Mouse (Mus musculus) liver, embryonic 11.5 days (tissue): Measurements from ENCODE around the gene Plaur. TPM values are rescaled to one million over a fixed set of nuclear protein-coding genes. Genes with fewer than 3 reads are reported as not detected.
"Not testable (repeated sequence)": the region's sequence is repeated elsewhere in the genome, so short reads cannot be mapped to it uniquely, and the experiment has no call there.

Source experiments
- ATAC-seq: fragments of 200-750 bp; cut with Nextera tagmentation; replicated peaks from 2 replicates; pipeline ENCODE4 v1.8.0; 2017; ENCODE audit warnings: moderate number of reproducible peaks, mild to moderate bottlenecking, moderate TSS enrichment, moderate library complexity; ENCODE audit not compliant: low FRiP score
- DNase-seq: peaks from one replicate; pipeline ENCODE4 v3.0.0-alpha.2; 2017; ENCODE audit warnings: low spot score
- H3K27ac ChIP-seq: fragments of 300-500 bp; sonication (generic); 2 replicates; pipeline ENCODE4 v1.5.1; 2014; ENCODE audit warnings: mild to moderate bottlenecking, low read depth, low read length, control low read depth
- H3K27me3 ChIP-seq: fragments of 300-500 bp; sonication (generic); replicated peaks from 2 replicates; pipeline ENCODE4 v1.6.1; 2014; ENCODE audit warnings: low read length, mixed read lengths; ENCODE audit not compliant: control insufficient read depth, insufficient read depth
- H3K36me3 ChIP-seq: fragments of 300-500 bp; sonication (generic); 2 replicates; pipeline ENCODE4 v1.6.1; 2014; ENCODE audit warnings: mild to moderate bottlenecking, low read length, moderate library complexity, mixed read lengths; ENCODE audit not compliant: control insufficient read depth, insufficient read depth
- H3K4me1 ChIP-seq: fragments of 300-500 bp; sonication (generic); replicated peaks from 2 replicates; pipeline ENCODE4 v1.6.1; 2014; ENCODE audit warnings: low read length, mixed read lengths; ENCODE audit not compliant: control insufficient read depth, insufficient read depth
- H3K4me2 ChIP-seq: fragments of 300-500 bp; sonication (generic); 2 replicates; pipeline ENCODE4 v1.6.1; 2014; ENCODE audit warnings: mild to moderate bottlenecking, control low read depth, moderate library complexity
- H3K4me3 ChIP-seq: fragments of 300-500 bp; sonication (generic); 2 replicates; pipeline ENCODE4 v1.5.1; 2014; ENCODE audit warnings: low read depth, low read length, control low read depth
- H3K9ac ChIP-seq: fragments of 300-500 bp; sonication (generic); 2 replicates; pipeline ENCODE4 v1.6.1; 2014; ENCODE audit warnings: low read depth, low read length, control low read depth
- H3K9me3 ChIP-seq: fragments of 300-500 bp; sonication (generic); 2 replicates; pipeline ENCODE4 v1.6.1; 2016; ENCODE audit warnings: low read length, inconsistent platforms, mixed read lengths; ENCODE audit not compliant: control insufficient read depth
- WGBS: fragments of 180-500 bp; shearing (Covaris S2); extraction: QIAGEN DNeasy Blood & Tissue Kit; methylation state at CpG from one replicate; pipeline ENCODE4 v1.1.7; 2014; 5-methylcytosine and 5-hydroxymethylcytosine counted together
- polyA plus RNA-seq: library from polyadenylated mRNA; unstranded; fragments of >200 nt; fragmentation: Nextera tagmentation; extraction: Ambion mirVana; gene quantifications from 2 replicates; pipeline ENCODE4 v1.2.1, GENCODE M21; 2014

Gene Plaur
- polyA plus RNA-seq, 1 experiment from 2014 or later, result 5.6 TPM

- ATAC-seq, result no peak
- peaks cover 10% of the 10 kb centered on the region for H3K4me1 ChIP-seq
Measured at GRCm38 (mm10) chr7:24479685-24480084, 17.4 kb downstream of the Plaur start.

DNA sequence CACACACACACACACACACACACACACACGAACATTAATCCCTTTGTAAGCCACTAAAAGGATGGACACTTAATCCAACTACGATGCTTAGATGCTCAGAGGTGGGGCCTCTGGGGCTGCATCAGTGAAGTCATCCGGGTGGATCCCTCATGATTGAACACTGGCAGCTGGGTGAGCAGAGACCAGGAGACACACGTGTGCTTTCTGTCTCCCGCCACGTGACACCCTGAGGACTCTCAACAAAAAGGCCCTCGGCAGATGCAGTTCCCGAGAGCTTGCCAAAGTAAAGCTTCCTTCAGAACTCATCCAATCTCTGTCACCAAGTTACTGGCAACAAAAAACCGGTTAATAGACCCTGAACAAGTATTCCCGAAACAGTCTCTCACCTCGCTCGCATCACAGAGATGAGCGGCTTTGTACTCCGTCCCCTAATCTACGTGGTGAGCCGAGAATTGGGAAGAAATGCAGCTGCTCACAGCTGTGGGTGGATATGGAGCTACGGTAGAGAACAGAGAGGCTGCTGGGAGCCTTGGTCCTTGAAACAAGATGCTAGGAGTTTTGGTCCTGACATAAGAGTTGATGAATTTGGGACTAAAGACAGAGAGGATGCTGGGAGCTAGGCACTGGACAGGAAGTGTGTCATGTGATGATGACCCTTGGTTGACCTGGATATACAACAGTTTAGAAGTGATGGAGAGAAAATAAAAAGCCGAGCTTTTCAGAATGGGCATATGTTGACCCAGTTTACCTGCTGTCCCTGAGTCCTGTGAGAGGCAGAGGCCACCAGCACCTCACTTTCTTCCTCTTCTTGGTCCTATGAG, 18.0 kb downstream of the Plaur start:
- Histone ChIP-seq H3K27me3 (peaks cover 60% of the 10 kb centered on the region), H3K9ac (no peak overlapping the region), H3K9me3 (no peaks in the 10 kb centered on the region), H3K4me2 (no peak overlapping the region), H3K4me3 (no peak overlapping the region), H3K36me3 (no peaks in the 10 kb centered on the region), H3K4me1 (peaks cover 10% of the 10 kb centered on the region), H3K27ac (no peak overlapping the region)
- 61% methylated on average over 18 of the region's 18 CpGs for WGBS
- no peak for ATAC-seq
- DNase-seq, result no peak

More at GRCm38 (mm10) chr7:24479685-24480084, 17.4 kb downstream of the Plaur start:
- no peak overlapping the region for H3K9ac ChIP-seq
- WGBS, result 82% methylated on average over 2 of the region's 2 CpGs
- H3K36me3 ChIP-seq, result no peaks in the 10 kb centered on the region
- H3K27me3 ChIP-seq, result peaks cover 54% of the 10 kb centered on the region
- no peak overlapping the region for H3K27ac ChIP-seq
- no peak overlapping the region for H3K4me2 ChIP-seq
- no peak for DNase-seq
- H3K9me3 ChIP-seq, result no peaks in the 10 kb centered on the region
- H3K4me3 ChIP-seq, result no peak overlapping the region

- Histone ChIP-seq H3K4me1 (peaks cover 10% of the 10 kb centered on the region), H3K9ac (peak overlapping the region; percentile 50; the same call in 1 of the 2 replicates), H3K27ac (no peak overlapping the region), H3K4me2 (peak overlapping the region; percentile 95), H3K27me3 (peaks cover 65% of the 10 kb centered on the region), H3K4me3 (peak overlapping the region; percentile 67), H3K36me3 (no peaks in the 10 kb centered on the region), H3K9me3 (no peaks in the 10 kb centered on the region)
- peak; percentile 2; the same call in 1 of the 2 replicates for ATAC-seq
- 16% methylated on average over 14 of the region's 14 CpGs for WGBS
- DNase-seq, result no peak
Measured at GRCm38 (mm10) chr7:24480986-24481473, 18.7 kb downstream of the Plaur start.

- ATAC-seq (peak; percentile 81), DNase-seq (peak; percentile 88)
- H3K9ac ChIP-seq, result peak within 1 kb of the TSS; percentile 55
- H3K36me3 ChIP-seq, result no peaks in the 10 kb centered on the region
- H3K4me3 ChIP-seq, result peak within 1 kb of the TSS; percentile 67
- H3K27me3 ChIP-seq, result peaks cover 65% of the 10 kb centered on the region
- H3K4me1 ChIP-seq, result peaks cover 10% of the 10 kb centered on the region
- H3K4me2 ChIP-seq, result peak within 1 kb of the TSS; percentile 95
- H3K27ac ChIP-seq, result no peak within 1 kb of the TSS
- no peaks in the 10 kb centered on the region for H3K9me3 ChIP-seq
- under 1% methylated on average over 74 of the region's 83 CpGs for WGBS
Measured at GRCm38 (mm10) chr7:24481474-24482207, 19.4 kb downstream of the Plaur start, which contains the start of gene Cadm4. Gene Cadm4 (plus strand): TSS chr7:24482023.

DNA sequence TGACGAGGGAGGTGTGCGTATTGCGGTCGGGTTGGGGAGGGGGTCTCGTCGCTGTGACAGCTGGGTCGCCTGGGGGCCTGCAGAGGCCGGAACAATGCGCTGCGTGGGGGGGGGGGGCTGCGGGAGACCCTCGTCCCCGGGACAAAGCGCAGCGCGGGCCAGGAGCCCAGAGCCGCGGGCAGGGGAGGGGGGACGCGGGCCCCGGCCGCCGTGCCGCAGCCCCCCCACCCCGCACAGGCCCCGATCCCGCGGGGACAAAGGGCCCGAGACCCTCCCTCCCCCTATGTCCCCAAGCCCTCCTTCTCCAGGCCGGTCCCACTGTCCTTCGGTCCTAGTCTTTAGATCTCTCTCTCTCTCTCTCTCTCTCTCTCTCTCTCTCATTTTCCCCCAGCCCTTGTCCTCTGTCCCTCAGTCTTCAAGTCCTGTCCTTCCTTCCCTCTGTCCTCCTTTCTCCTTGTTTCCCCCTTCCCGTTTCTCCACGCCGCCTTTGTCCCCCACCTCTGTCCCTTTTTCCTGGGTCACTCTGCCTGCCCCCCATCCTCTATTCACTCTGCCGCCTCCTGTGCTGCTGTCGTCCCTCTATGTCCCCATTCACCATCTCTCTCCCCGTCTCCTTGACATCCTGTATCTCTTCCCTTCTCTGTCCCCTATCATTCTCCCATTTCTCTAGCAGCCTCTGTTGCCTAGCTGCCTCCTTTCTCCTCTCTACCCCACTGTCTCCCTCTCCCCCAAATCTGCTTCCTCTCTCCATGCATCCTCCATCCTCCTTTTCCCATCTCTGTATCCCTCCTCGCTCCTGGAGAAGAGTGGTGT, 20.1 kb downstream of the Plaur start:
- DNase-seq (no peak), ATAC-seq (peak; percentile 11)
- Histone ChIP-seq H3K9me3 (no peaks in the 10 kb centered on the region), H3K9ac (peak overlapping the region; percentile 55; the same call in 1 of the 2 replicates), H3K27me3 (peaks cover 65% of the 10 kb centered on the region), H3K4me3 (peak overlapping the region; percentile 67), H3K4me2 (peak overlapping the region; percentile 95), H3K27ac (no peak overlapping the region), H3K4me1 (peaks cover 10% of the 10 kb centered on the region), H3K36me3 (no peaks in the 10 kb centered on the region)
- WGBS, result 4% methylated on average over 34 of the region's 38 CpGs

- ATAC-seq, H3K9me3 ChIP-seq, H3K4me2 ChIP-seq, H3K36me3 ChIP-seq, DNase-seq, H3K4me3 ChIP-seq, H3K9ac ChIP-seq, H3K27ac ChIP-seq: not testable (repeated sequence)
- 38% methylated on average over 6 of the region's 6 CpGs for WGBS
- peaks cover 10% of the 10 kb centered on the region for H3K4me1 ChIP-seq
- H3K27me3 ChIP-seq, result peaks cover 65% of the 10 kb centered on the region
Measured at GRCm38 (mm10) chr7:24483291-24483690, 21.0 kb downstream of the Plaur start.

GRCm38 (mm10) chr7:24485481-24485880, 23.2 kb downstream of the Plaur start:
- ATAC-seq (no peak), DNase-seq (no peak)
- peaks cover 48% of the 10 kb centered on the region for H3K27me3 ChIP-seq
- H3K4me3 ChIP-seq, result no peak overlapping the region
- no peaks in the 10 kb centered on the region for H3K36me3 ChIP-seq
- H3K27ac ChIP-seq, result no peak overlapping the region
- no peak overlapping the region for H3K4me2 ChIP-seq
- 72% methylated on average over 9 of the region's 9 CpGs for WGBS
- H3K9me3 ChIP-seq, result no peaks in the 10 kb centered on the region
- no peak overlapping the region for H3K9ac ChIP-seq
- peaks cover 10% of the 10 kb centered on the region for H3K4me1 ChIP-seq

- DNase-seq (no peak), ATAC-seq (no peak)
- H3K9ac ChIP-seq, result no peak overlapping the region
- peaks cover 36% of the 10 kb centered on the region for H3K27me3 ChIP-seq
- no peak overlapping the region for H3K4me3 ChIP-seq
- no peak overlapping the region for H3K4me2 ChIP-seq
- peaks cover 3% of the 10 kb centered on the region; the same call in 1 of the 2 replicates for H3K4me1 ChIP-seq
- WGBS, result 54% methylated on average over 9 of the region's 9 CpGs
- H3K9me3 ChIP-seq, result no peaks in the 10 kb centered on the region
- H3K36me3 ChIP-seq, result no peaks in the 10 kb centered on the region
- H3K27ac ChIP-seq, result no peak overlapping the region
Measured at GRCm38 (mm10) chr7:24486654-24487130, 24.4 kb downstream of the Plaur start.
